Mouse (Mus musculus) spleen, adult 2 months (tissue): ENCODE measurements around the gene Olfml2b.

ENCODE experiments used
- CTCF ChIP-seq: fragments of 200-500 bp; IDR thresholded peaks from 2 replicates; pipeline ENCODE4 v1.5.1; 2011; ENCODE audit warnings: mild to moderate bottlenecking, inconsistent platforms; ENCODE audit not compliant: insufficient read depth, insufficient read length, insufficient replicate concordance; ENCODE audit errors: extremely low read depth
- POLR2A ChIP-seq: fragments of 200-500 bp; IDR thresholded peaks from 2 replicates; pipeline ENCODE4 v1.6.1; 2011; ENCODE audit warnings: low read depth, low read length, inconsistent platforms

DNA sequence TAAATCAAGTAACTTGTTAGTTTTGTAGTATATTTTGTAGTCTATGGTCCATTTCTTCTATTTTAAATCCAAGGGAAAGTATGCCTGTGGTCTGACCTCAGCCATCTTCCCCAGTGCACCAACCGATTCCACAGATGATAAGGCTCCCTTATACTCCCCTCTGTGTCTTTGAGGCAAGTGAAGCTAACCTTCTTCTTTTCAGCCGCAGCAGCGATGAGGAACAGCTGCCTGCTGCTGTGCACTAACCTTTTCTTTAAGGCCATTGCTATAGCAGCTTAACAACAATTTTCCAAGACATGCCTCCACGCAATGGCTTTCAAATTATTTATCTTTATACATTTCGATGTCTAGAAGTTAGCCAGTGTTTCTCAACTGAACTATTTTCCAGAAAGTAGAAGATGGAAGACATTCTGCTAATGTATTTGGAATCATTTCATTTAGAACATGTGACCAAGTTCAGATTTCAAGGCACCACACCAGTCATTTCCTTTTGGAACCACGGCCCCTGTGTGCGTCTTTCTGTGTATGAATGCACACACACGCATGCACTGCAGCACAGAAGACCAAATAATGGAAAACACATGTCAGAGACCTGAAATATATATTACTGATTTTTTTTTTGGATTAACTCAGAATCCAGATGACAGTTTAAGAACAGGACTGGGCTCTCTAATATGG is 73.9 kb downstream of the Olfml2b start:
- no peak for TF ChIP-seq CTCF
- TF ChIP-seq POLR2A = no peak
